Mouse (Mus musculus) lung, postnatal 4 days (tissue): ENCODE data around the gene Rhox2b.
"Not testable (repeated sequence)": the region's sequence is repeated elsewhere in the genome, so short reads cannot be mapped to it uniquely, and the experiment has no call there.

Experiments used
- DNase-seq, 2 experiments: peaks; one replicate each; pipeline ENCODE4 v3.0.0; 2021

Gene Rhox2b

DNA sequence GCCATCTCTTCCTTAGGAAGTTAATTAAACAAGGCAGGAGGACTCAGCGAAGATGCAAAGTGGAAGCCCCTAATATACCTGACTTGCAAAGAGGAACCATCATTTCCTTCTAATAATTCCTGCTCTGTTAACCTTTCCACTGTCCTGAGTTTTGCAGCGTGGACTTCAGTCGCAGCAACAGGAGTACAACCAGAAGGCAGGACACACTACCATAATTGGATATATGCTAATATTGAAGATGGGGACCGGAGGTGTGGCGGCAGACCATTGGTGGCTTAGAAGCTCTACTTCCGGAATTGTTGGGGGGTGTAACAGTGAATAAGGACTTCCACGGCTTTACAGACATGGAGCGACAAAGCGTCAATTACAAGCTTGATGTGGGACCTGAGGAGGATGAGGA is at the start of gene Rhox2b:
Gene Rhox2b (plus strand): TSS at position 301 of the 400 bp plus-strand sequence.
- not testable (repeated sequence) for DNase-seq

DNA sequence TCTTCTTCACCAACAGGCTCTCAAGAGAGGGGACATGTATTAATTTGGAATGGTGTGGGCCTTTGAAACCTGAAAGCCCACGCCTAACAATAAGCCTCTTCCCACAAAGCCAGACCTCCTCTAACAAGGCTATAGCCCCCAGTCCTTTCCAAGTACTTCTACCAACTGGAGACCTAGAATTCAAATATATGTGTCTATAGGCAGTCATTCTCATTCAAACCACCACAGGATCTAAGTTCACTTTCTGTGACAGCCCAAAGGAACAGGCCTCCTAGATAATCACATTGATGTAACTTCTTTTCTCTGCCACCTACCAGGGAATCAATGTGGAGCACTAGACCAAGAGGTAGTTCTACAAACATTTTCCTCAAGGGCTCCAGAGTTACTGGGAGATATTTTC is 32.1 kb upstream of the Rhox2b start, which contains the start of gene Rhox3a2:
Gene Rhox3a2 (plus strand): TSS at position 301 of the 400 bp plus-strand sequence.
- not testable (repeated sequence) for DNase-seq

GRCm38 (mm10) chrX:37390548-37390947 is 21.3 kb upstream of the Rhox2b start, which contains the start of gene Rhox4a2:
Rhox4a2 (plus strand) TSS chrX:37390848.
- DNase-seq, result not testable (repeated sequence)

DNA sequence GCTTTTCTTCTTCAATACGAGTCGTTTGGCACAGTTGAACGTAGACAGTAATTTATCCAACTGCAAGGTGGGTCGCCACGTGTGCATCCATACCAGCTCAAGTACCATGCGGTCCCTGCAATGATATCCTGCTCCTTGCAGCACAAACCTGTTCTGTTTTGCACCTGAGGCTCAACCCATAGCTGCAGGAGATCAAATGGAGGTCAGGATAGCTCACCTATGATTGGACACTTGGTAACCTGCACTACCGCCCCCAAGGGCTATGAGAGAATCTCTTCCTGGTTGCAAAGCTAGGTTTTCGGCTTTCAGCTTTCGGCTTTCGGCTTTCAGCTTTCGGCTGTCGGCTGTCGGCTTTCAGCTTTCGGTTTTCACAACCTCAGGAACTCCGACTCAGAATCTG is 20.3 kb downstream of the Rhox2b start, which contains the start of gene Rhox4b:
Gene Rhox4b (plus strand): TSS at position 301 of the 400 bp plus-strand sequence.
- DNase-seq, result not testable (repeated sequence)

DNA sequence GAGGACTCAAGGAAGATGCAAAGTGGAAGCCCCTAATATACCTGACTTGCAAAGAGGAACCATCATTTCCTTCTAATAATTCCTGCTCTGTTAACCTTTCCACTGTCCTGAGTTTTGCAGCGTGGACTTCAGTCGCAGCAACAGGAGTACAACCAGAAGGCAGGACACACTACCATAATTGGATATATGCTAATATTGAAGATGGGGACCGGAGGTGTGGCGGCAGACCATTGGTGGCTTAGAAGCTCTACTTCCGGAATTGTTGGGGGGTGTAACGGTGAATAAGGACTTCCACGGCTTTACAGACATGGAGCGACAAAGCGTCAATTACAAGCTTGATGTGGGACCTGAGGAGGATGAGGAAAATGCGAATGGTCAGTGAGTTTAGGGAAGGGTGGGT is 41.5 kb downstream of the Rhox2b start, which contains the start of gene Rhox2c:
Gene Rhox2c (plus strand): TSS at position 301 of the 400 bp plus-strand sequence.
- not testable (repeated sequence) for DNase-seq

DNA sequence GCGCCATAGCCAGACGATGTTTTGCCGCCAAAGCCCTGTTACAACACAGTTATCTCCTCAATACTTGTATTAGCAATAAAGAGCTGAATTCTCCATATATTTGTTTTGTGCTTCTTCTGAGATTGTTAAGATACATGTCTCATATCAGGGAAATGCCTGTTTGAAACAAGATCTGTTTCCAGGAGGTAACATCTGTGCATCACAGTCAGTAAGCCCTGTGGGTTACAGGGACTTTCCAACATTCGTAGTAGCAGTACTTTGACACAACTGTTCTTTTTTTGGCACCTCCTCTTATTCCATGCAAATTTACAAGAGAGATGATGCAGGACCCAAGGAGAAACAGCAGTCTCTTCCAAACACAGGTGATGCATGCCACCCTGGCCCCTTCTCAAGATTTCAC is 46.4 kb downstream of the Rhox2b start, which contains the start of gene Rhox3c:
Gene Rhox3c (plus strand): TSS at position 301 of the 400 bp plus-strand sequence.
- not testable (repeated sequence) for DNase-seq
